11 mouse cellular contexts compared by ENCODE assay signal in the genomic region with DNA sequence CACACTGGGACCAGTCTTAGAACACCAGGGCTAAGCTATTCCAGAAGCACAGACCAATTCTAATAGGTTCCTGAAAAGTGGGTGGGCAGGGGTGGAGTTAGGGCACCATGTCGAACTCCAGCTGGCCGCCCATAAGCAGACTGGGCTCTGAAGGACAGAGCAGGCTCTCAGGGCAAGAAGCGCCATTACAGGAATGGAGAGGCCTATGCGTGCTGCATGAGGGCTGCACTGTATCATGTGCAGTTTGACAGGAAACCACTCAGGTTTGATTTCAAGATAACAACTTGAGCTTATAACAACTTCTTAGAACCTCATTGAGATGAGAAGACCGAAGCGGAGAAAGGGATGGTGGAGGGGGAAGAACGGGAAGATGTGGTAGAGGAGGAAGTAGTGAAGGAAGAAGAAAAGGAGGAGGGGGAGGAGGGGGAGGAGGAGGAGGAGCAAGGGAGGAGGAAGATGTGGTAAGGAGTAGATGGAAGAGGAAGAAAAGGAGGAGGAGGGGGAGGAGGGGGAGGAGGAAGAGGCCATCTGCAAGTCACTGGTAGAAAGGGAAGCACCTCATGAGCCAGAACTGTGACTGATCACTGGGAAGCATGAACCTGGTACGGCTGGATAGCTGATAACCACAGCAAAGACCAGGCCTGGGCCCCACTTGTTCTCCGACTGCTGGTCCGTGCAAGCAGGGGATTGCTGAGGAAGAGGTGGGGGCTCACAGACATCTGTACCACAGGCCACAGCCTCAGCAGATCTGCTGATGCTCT. TPM values are rescaled to one million over a fixed set of nuclear protein-coding genes. Genes with fewer than 3 reads are reported as not detected.
DNase-seq lines count a peak whose midpoint lies in the region; ATAC-seq and TF ChIP-seq lines count a peak whose summit lies in the region.
"Had no signal": no experiment of that assay in that cellular context is flagged by ENCODE, and none has a peak within 500 bp of the region (broad histone marks: within the 10 kb centered on the region; RNA-seq: fewer than 3 reads in every experiment).

No protein-coding gene starts in this region.

- WGBS in kidney, adult 2 months = 80% methylated on average over 10 of the region's 10 CpGs
- 78% methylated on average over 10 of the region's 10 CpGs for WGBS in kidney, embryonic 14.5 days
- 10% methylated on average over 10 of the region's 10 CpGs for WGBS in bone marrow, adult 2 months
- WGBS in liver, embryonic 16.5 days (ENCODE audit: insufficient replicate concordance) = 32% methylated on average over 10 of the region's 10 CpGs
- WGBS in limb, embryonic 10.5 days = 84% methylated on average over 10 of the region's 10 CpGs

- TF ChIP-seq POLR2A in kidney, adult 2 months (IDR thresholded peaks at IDR 0.05; ENCODE audit: low read depth, low read length) = no peak
- no peak for TF ChIP-seq POLR2A in bone marrow, adult 2 months (IDR thresholded peaks at IDR 0.05; ENCODE audit: borderline replicate concordance, control insufficient read depth, low read depth, low read length)

- H3K4me2 ChIP-seq in kidney, embryonic 14.5 days (replicated peaks; ENCODE audit: low read depth, low read length) = no peak overlapping the region
- peak overlapping the region; percentile 17; the same call in 1 of the 2 replicates for H3K4me2 ChIP-seq in liver, embryonic 16.5 days (ENCODE audit: low read depth, low read length)

- no peaks in the 10 kb centered on the region for H3K9me3 ChIP-seq in kidney, embryonic 14.5 days (ENCODE audit: control insufficient read depth, low read length)
- H3K9me3 ChIP-seq in liver, embryonic 16.5 days (replicated peaks; ENCODE audit: control insufficient read depth, low read length) = no peaks in the 10 kb centered on the region
- no peaks in the 10 kb centered on the region for H3K9me3 ChIP-seq in limb, embryonic 10.5 days (replicated peaks)

- no peak for DNase-seq in kidney, adult 2 months
- DNase-seq in thymus, postnatal 14 days = peak; percentile 70
- DNase-seq in limb, embryonic 10.5 days (ENCODE audit: low spot score) = no peak
- DNase-seq in B cell, adult 2 months = no peak
- DNase-seq: gastrocnemius, adult 2 months; kidney, adult 18-20 months had no signal

- H3K36me3 ChIP-seq in kidney, adult 2 months (ENCODE audit: control insufficient read depth, insufficient read depth, low read length) = no peaks in the 10 kb centered on the region
- no peaks in the 10 kb centered on the region for H3K36me3 ChIP-seq in kidney, embryonic 14.5 days (ENCODE audit: control insufficient read depth, insufficient read depth, low read length)
- H3K36me3 ChIP-seq in liver, embryonic 16.5 days (ENCODE audit: control insufficient read depth, insufficient read depth) = no peaks in the 10 kb centered on the region
- H3K36me3 ChIP-seq in limb, embryonic 10.5 days = no peaks in the 10 kb centered on the region

- TF ChIP-seq CTCF in kidney, adult 2 months (conservative IDR thresholded peaks at IDR 0.05; ENCODE audit: insufficient read depth, insufficient read length, low read depth, low read length) = no peak
- TF ChIP-seq CTCF in bone marrow, adult 2 months (IDR thresholded peaks at IDR 0.05; ENCODE audit: control insufficient read depth, insufficient read depth, low read length) = no peak

- peak overlapping the region; percentile 41; the same call in 1 of the 2 replicates for H3K27ac ChIP-seq in kidney, adult 2 months (ENCODE audit: insufficient read depth, low read depth, low read length)
- H3K27ac ChIP-seq in kidney, embryonic 14.5 days (ENCODE audit: low read depth, low read length) = no peak overlapping the region
- H3K27ac ChIP-seq in bone marrow, adult 2 months (ENCODE audit: control insufficient read depth, insufficient read depth, low read depth, low read length, poor library complexity) = peak overlapping the region; percentile 80
- H3K27ac ChIP-seq in liver, embryonic 16.5 days (ENCODE audit: low read length) = peak overlapping the region; percentile 44
- no peak overlapping the region for H3K27ac ChIP-seq in limb, embryonic 10.5 days
- H3K27ac ChIP-seq: gastrocnemius, adult 2 months had no signal

- no peak for ATAC-seq in kidney, embryonic 14.5 days (ENCODE audit: low FRiP score, low TSS enrichment)
- peak; percentile 42; the same call in 1 of the 2 replicates for ATAC-seq in liver, embryonic 16.5 days (ENCODE audit: low read depth)
- no peak for ATAC-seq in megakaryocyte-erythroid progenitor cell, adult 5-6 weeks (replicated peaks; ENCODE audit: low FRiP score, low TSS enrichment, poor library complexity, severe bottlenecking)

- no peaks in the 10 kb centered on the region for H3K4me1 ChIP-seq in kidney, adult 2 months (ENCODE audit: control insufficient read depth, insufficient read depth, low read length)
- H3K4me1 ChIP-seq in kidney, embryonic 14.5 days (ENCODE audit: control insufficient read depth, insufficient read depth, low read length) = no peaks in the 10 kb centered on the region
- peaks cover 5% of the 10 kb centered on the region for H3K4me1 ChIP-seq in bone marrow, adult 2 months (ENCODE audit: control insufficient read depth, insufficient read depth, low read length)
- H3K4me1 ChIP-seq in liver, embryonic 16.5 days (ENCODE audit: control insufficient read depth, low read depth, low read length) = peaks cover 12% of the 10 kb centered on the region
- H3K4me1 ChIP-seq in limb, embryonic 10.5 days = no peaks in the 10 kb centered on the region

- H3K4me3 ChIP-seq in kidney, adult 2 months (ENCODE audit: insufficient read depth, low read depth, low read length) = no peak overlapping the region
- no peak overlapping the region for H3K4me3 ChIP-seq in kidney, embryonic 14.5 days (ENCODE audit: low read length)
- H3K4me3 ChIP-seq in bone marrow, adult 2 months (replicated peaks; ENCODE audit: control insufficient read depth, low read depth, low read length) = peak overlapping the region; percentile 4
- H3K4me3 ChIP-seq in liver, embryonic 16.5 days (ENCODE audit: low read depth, low read length) = no peak overlapping the region
- H3K4me3 ChIP-seq in limb, embryonic 10.5 days = no peak overlapping the region
- H3K4me3 ChIP-seq: gastrocnemius, adult 2 months; myocyte had no signal

- no peaks in the 10 kb centered on the region for H3K27me3 ChIP-seq in kidney, adult 2 months (replicated peaks; ENCODE audit: control insufficient read depth, insufficient read depth, low read length)
- no peaks in the 10 kb centered on the region for H3K27me3 ChIP-seq in kidney, embryonic 14.5 days (ENCODE audit: control insufficient read depth, insufficient read depth, low read length)
- no peaks in the 10 kb centered on the region for H3K27me3 ChIP-seq in liver, embryonic 16.5 days (ENCODE audit: control insufficient read depth, insufficient read depth, low read depth, low read length)
- no peaks in the 10 kb centered on the region for H3K27me3 ChIP-seq in limb, embryonic 10.5 days (ENCODE audit: low read depth, poor library complexity, severe bottlenecking)

- no peak overlapping the region for H3K9ac ChIP-seq in kidney, embryonic 14.5 days (ENCODE audit: low read depth, low read length)
- H3K9ac ChIP-seq in liver, embryonic 16.5 days (ENCODE audit: low read depth, low read length) = no peak overlapping the region

RNA-seq across cellular contexts. Expression of gene Tgfbr1, which starts 33.3 kb away (rescaled TPM):
- polyA plus RNA-seq in kidney, adult 2 months (2012; rRNA removed) = 8.7 and 10.8 TPM in 2 replicates
- 25.6 and 62.5 TPM in 2 replicates for polyA plus RNA-seq in kidney, embryonic 14.5 days (2014; fragmentation: Nextera tagmentation; extraction: Ambion mirVana)
- 4.2 and 5.6 TPM in 2 replicates for polyA plus RNA-seq in bone marrow, adult 2 months (2011; ENCODE audit: insufficient read depth, insufficient read length, low replicate concordance, missing spikeins)
- 5.4 and 5.8 TPM in 2 replicates for polyA plus RNA-seq in liver, embryonic 16.5 days (2015; fragmentation: Nextera tagmentation; extraction: Ambion mirVana)
- 11.1 and 11.6 TPM in 2 replicates for total RNA-seq in megakaryocyte-erythroid progenitor cell, adult 5-6 weeks (2014; fragmentation: Nextera tagmentation)
- total RNA-seq in megakaryocyte-erythroid progenitor cell, adult 5-6 weeks (2017) = 8.5 and 17.7 TPM in 2 replicates
- polyA plus RNA-seq in limb, embryonic 10.5 days (2016; fragmentation: Nextera tagmentation; extraction: Ambion mirVana) = 77.0 and 93.3 TPM in 2 replicates

Comparison
In these comparisons a context has a peak if more than half of its experiments do, and no peak if none do; other contexts are left out.
1. H3K27ac ChIP-seq: peak in kidney, adult 2 months (single experiment), bone marrow, adult 2 months (single experiment) and liver, embryonic 16.5 days (single experiment); none in kidney, embryonic 14.5 days (single experiment) and limb, embryonic 10.5 days (single experiment).